Mouse (Mus musculus) megakaryocyte progenitor cell, adult 5-6 weeks (primary cell): ENCODE data around the gene Tmprss9. TPM values are rescaled to one million over a fixed set of nuclear protein-coding genes. Genes with fewer than 3 reads are reported as not detected.

Source experiments
- ATAC-seq: replicated peaks from 2 replicates; pipeline ENCODE4 v1.8.0; 2016; ENCODE audit warnings: mild to moderate bottlenecking, moderate TSS enrichment, inconsistent platforms; ENCODE audit not compliant: poor library complexity
- total RNA-seq, 2 experiments: library from RNA; stranded (forward) in 1 of 2; stranded (reverse) in 1 of 2; fragments of 157-497, 149-512 nt in 1 of 2; fragments of 200-1000 nt in 1 of 2; gene quantifications; 2 replicates each; pipeline versions ENCODE4 v1.2.3 to v1.2.4; 2015 to 2017

The Tmprss9 gene
- total RNA-seq, 2 experiments from 2014 or later = not detected

- ATAC-seq = no peak
Measured at GRCm38 (mm10) chr10:80842334-80842733, 29.3 kb upstream of the Tmprss9 start.

GRCm38 (mm10) chr10:80843087-80843930, 28.3 kb upstream of the Tmprss9 start:
- no peak for ATAC-seq

GRCm38 (mm10) chr10:80843931-80844547, 27.6 kb upstream of the Tmprss9 start, which contains the start of gene Lingo3:
TSS of gene Lingo3 (minus strand) at chr10:80844039.
- ATAC-seq = 0 out of 2 replicates have a peak, but pooled peaks have one; percentile 18

GRCm38 (mm10) chr10:80845055-80845693, 26.5 kb upstream of the Tmprss9 start:
- no peak for ATAC-seq

GRCm38 (mm10) chr10:80845732-80846131, 25.9 kb upstream of the Tmprss9 start:
- no peak for ATAC-seq

GRCm38 (mm10) chr10:80848571-80848970, 23.1 kb upstream of the Tmprss9 start:
- peak; percentile 95 for ATAC-seq

GRCm38 (mm10) chr10:80854913-80855748, 16.5 kb upstream of the Tmprss9 start, which contains the start of the genes Lsm7 and Sppl2b:
TSS of gene Lsm7 (minus strand) at chr10:80855209.
TSS of gene Sppl2b (plus strand) at chr10:80855275.
- ATAC-seq = peak; percentile 49

- no peak for ATAC-seq
Measured at GRCm38 (mm10) chr10:80855749-80856073, 15.9 kb upstream of the Tmprss9 start.

GRCm38 (mm10) chr10:80856267-80856666, 15.4 kb upstream of the Tmprss9 start:
- peak; percentile 49 for ATAC-seq

GRCm38 (mm10) chr10:80856908-80857307, 14.7 kb upstream of the Tmprss9 start:
- ATAC-seq = no peak

GRCm38 (mm10) chr10:80857386-80857785, 14.3 kb upstream of the Tmprss9 start:
- no peak for ATAC-seq

GRCm38 (mm10) chr10:80857848-80858247, 13.8 kb upstream of the Tmprss9 start:
- peak; percentile 12; the same call in 1 of the 2 replicates for ATAC-seq

- peak; percentile 63 for ATAC-seq
Measured at GRCm38 (mm10) chr10:80858350-80858935, 13.2 kb upstream of the Tmprss9 start.

- ATAC-seq = no peak
Measured at GRCm38 (mm10) chr10:80862305-80862704, 9.3 kb upstream of the Tmprss9 start.

GRCm38 (mm10) chr10:80864446-80864845, 7.2 kb upstream of the Tmprss9 start:
- no peak for ATAC-seq

GRCm38 (mm10) chr10:80870993-80871392, 655 bp upstream of the Tmprss9 start:
- ATAC-seq = no peak

- no peak for ATAC-seq
Measured at GRCm38 (mm10) chr10:80874035-80874434, 2.4 kb downstream of the Tmprss9 start.

GRCm38 (mm10) chr10:80876028-80876427, 4.4 kb downstream of the Tmprss9 start:
- peak; percentile 47 for ATAC-seq

GRCm38 (mm10) chr10:80876594-80876993, 4.9 kb downstream of the Tmprss9 start:
- ATAC-seq = no peak

GRCm38 (mm10) chr10:80880131-80880641, 8.5 kb downstream of the Tmprss9 start:
- ATAC-seq = peak; percentile 83
